Mouse (Mus musculus): ENCODE data around the gene Slc2a3.
"Not testable (repeated sequence)": the region's sequence is repeated elsewhere in the genome, so short reads cannot be mapped to it uniquely, and the experiment has no call there.

Slc2a3 gene

GRCm38 (mm10) chr6:122763844-122764445 lies 37.5 kb downstream of the Slc2a3 start:
- DNase-seq (ENCODE audit: low spot score) = peak; percentile 36

GRCm38 (mm10) chr6:122762952-122763700 lies 38.3 kb downstream of the Slc2a3 start:
- peak; percentile 86 for DNase-seq (ENCODE audit: low spot score)

GRCm38 (mm10) chr6:122762480-122762879 lies 39.0 kb downstream of the Slc2a3 start:
- peak; percentile 20 for DNase-seq (ENCODE audit: low spot score)

GRCm38 (mm10) chr6:122761901-122762300 lies 39.5 kb downstream of the Slc2a3 start:
- DNase-seq (ENCODE audit: low spot score) = no peak

- peak; percentile 24 for DNase-seq (ENCODE audit: low spot score)
Measured at GRCm38 (mm10) chr6:122761011-122761599, 40.3 kb downstream of the Slc2a3 start.

GRCm38 (mm10) chr6:122758732-122759131 lies 42.7 kb downstream of the Slc2a3 start:
- DNase-seq (ENCODE audit: low spot score) = peak; percentile 25

GRCm38 (mm10) chr6:122755913-122756312 lies 45.5 kb downstream of the Slc2a3 start:
- DNase-seq (ENCODE audit: low spot score) = no peak

GRCm38 (mm10) chr6:122750579-122750978 lies 50.9 kb downstream of the Slc2a3 start:
- DNase-seq (ENCODE audit: low spot score) = no peak

GRCm38 (mm10) chr6:122744505-122745249 lies 56.8 kb downstream of the Slc2a3 start:
- DNase-seq (ENCODE audit: low spot score) = no peak

GRCm38 (mm10) chr6:122743353-122743752 lies 58.1 kb downstream of the Slc2a3 start:
- no peak for DNase-seq (ENCODE audit: low spot score)

GRCm38 (mm10) chr6:122742228-122742899 lies 59.1 kb downstream of the Slc2a3 start:
- DNase-seq (ENCODE audit: low spot score) = no peak

GRCm38 (mm10) chr6:122741460-122742227 lies 59.8 kb downstream of the Slc2a3 start:
- DNase-seq (ENCODE audit: low spot score) = no peak

GRCm38 (mm10) chr6:122739952-122740351 lies 61.5 kb downstream of the Slc2a3 start:
- peak; percentile 62 for DNase-seq (ENCODE audit: low spot score)

- DNase-seq (ENCODE audit: low spot score) = peak; percentile 43
Measured at GRCm38 (mm10) chr6:122719942-122720341, 81.5 kb downstream of the Slc2a3 start.

GRCm38 (mm10) chr6:122718224-122718623 lies 83.2 kb downstream of the Slc2a3 start:
- not testable (repeated sequence) for DNase-seq (ENCODE audit: low spot score)

GRCm38 (mm10) chr6:122715886-122716285 lies 85.6 kb downstream of the Slc2a3 start:
- no peak for DNase-seq (ENCODE audit: low spot score)

- DNase-seq (ENCODE audit: low spot score) = no peak
Measured at GRCm38 (mm10) chr6:122714707-122715365, 86.6 kb downstream of the Slc2a3 start.

- DNase-seq (ENCODE audit: low spot score) = not testable (repeated sequence)
Measured at GRCm38 (mm10) chr6:122713116-122713515, 88.3 kb downstream of the Slc2a3 start.

GRCm38 (mm10) chr6:122711455-122711854 lies 90.0 kb downstream of the Slc2a3 start:
- DNase-seq (ENCODE audit: low spot score) = no peak

- DNase-seq (ENCODE audit: low spot score) = no peak
Measured at GRCm38 (mm10) chr6:122708826-122709225, 92.6 kb downstream of the Slc2a3 start.

All from c-Kit-positive CD71-positive TER-119-positive erythroid progenitor cells, embryonic 14.5 days (primary cell).